Mouse (Mus musculus): ENCODE results near the gene Serinc3. TPM values are rescaled to one million over a fixed set of nuclear protein-coding genes. Genes with fewer than 3 reads are reported as not detected.
"Not testable (repeated sequence)": the region's sequence is repeated elsewhere in the genome, so short reads cannot be mapped to it uniquely, and the experiment has no call there.

Serinc3 gene
- polyA plus RNA-seq, 1 experiment from 2014 or later: 31.4 TPM

- Histone ChIP-seq H3K4me2 (ENCODE audit: low read length) (peak within 1 kb of the TSS; percentile 79), H3K27ac (ENCODE audit: low read length) (peak within 1 kb of the TSS; percentile 72), H3K9me3 (ENCODE audit: control insufficient read depth, low read length) (no peaks in the 10 kb centered on the region), H3K4me3 (replicated peaks; ENCODE audit: low read length) (peak within 1 kb of the TSS; percentile 91), H3K9ac (replicated peaks; ENCODE audit: low read depth, low read length) (peak within 1 kb of the TSS; percentile 89), H3K4me1 (replicated peaks; ENCODE audit: control insufficient read depth, insufficient read depth, low read length) (peaks cover 8% of the 10 kb centered on the region), H3K27me3 (replicated peaks; ENCODE audit: control insufficient read depth, insufficient read depth, low read length) (no peaks in the 10 kb centered on the region), H3K36me3 (ENCODE audit: control insufficient read depth, insufficient read depth) (no peaks in the 10 kb centered on the region)
- WGBS: under 1% methylated on average over 71 of the region's 71 CpGs
- ATAC-seq: peak; percentile 95
These were observed 13.3 kb upstream of the Serinc3 start, which contains the start of gene Pkig for GRCm38 (mm10) chr2:163657975-163658886. TSS of gene Pkig (plus strand) at chr2:163658386.

- Histone ChIP-seq H3K4me2 (ENCODE audit: low read length) (no peak overlapping the region; the same call in 1 of the 2 replicates), H3K36me3 (ENCODE audit: control insufficient read depth, insufficient read depth) (no peaks in the 10 kb centered on the region), H3K27me3 (replicated peaks; ENCODE audit: control insufficient read depth, insufficient read depth, low read length) (no peaks in the 10 kb centered on the region), H3K4me3 (replicated peaks; ENCODE audit: low read length) (no peak overlapping the region), H3K9me3 (ENCODE audit: control insufficient read depth, low read length) (no peaks in the 10 kb centered on the region), H3K9ac (replicated peaks; ENCODE audit: low read depth, low read length) (no peak overlapping the region), H3K4me1 (replicated peaks; ENCODE audit: control insufficient read depth, insufficient read depth, low read length) (peaks cover 8% of the 10 kb centered on the region), H3K27ac (ENCODE audit: low read length) (no peak overlapping the region)
- no peak for ATAC-seq
- WGBS: 71% methylated on average over 2 of the region's 2 CpGs
These were observed 12.6 kb upstream of the Serinc3 start for GRCm38 (mm10) chr2:163657486-163657885.

- not testable (repeated sequence) for H3K9ac ChIP-seq (replicated peaks; ENCODE audit: low read depth, low read length); H3K27me3 ChIP-seq (replicated peaks; ENCODE audit: control insufficient read depth, insufficient read depth, low read length); H3K36me3 ChIP-seq (ENCODE audit: control insufficient read depth, insufficient read depth); H3K9me3 ChIP-seq (ENCODE audit: control insufficient read depth, low read length); H3K4me1 ChIP-seq (replicated peaks; ENCODE audit: control insufficient read depth, insufficient read depth, low read length); H3K4me3 ChIP-seq (replicated peaks; ENCODE audit: low read length); H3K4me2 ChIP-seq (ENCODE audit: low read length); H3K27ac ChIP-seq (ENCODE audit: low read length); ATAC-seq
- WGBS: 97% methylated on average over 8 of the region's 12 CpGs
These were observed 10.8 kb upstream of the Serinc3 start for GRCm38 (mm10) chr2:163655699-163656098.

DNA sequence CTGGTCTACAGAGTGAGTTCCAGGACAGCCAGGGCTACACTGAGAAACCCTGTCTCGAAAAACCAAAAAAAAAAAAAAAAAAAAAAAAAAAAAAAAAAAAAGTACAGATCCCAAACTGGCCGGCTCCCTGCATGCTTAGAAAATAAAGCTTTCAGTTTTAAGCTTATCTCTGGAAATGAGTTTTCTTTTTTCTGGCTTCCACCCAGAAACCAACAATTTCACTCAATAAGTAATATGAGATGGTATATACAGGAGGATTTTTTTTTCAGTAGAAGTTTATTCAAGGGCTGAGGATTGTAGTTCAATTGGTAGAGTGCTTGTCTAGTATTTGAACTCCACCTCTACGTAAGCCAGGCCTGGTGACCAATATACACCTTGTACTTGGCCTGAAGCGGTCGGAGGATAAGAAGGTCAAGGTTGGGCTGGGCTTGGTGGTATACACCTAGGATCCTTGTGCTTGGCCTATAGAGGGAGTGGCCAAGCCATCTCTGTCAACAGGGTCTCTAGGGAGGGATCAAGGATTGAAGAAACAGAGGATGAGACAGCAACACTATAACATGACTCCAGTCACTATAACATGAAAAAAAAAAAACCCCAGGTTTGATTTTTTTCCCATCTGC lies 1.6 kb upstream of the Serinc3 start:
- H3K4me3 ChIP-seq (replicated peaks; ENCODE audit: low read length): no peak overlapping the region
- no peak overlapping the region for H3K9ac ChIP-seq (replicated peaks; ENCODE audit: low read depth, low read length)
- no peak overlapping the region for H3K27ac ChIP-seq (ENCODE audit: low read length)
- no peak for ATAC-seq
- H3K4me2 ChIP-seq (ENCODE audit: low read length): no peak overlapping the region
- peaks cover 5% of the 10 kb centered on the region for H3K9me3 ChIP-seq (ENCODE audit: control insufficient read depth, low read length)
- H3K4me1 ChIP-seq (replicated peaks; ENCODE audit: control insufficient read depth, insufficient read depth, low read length): peaks cover 20% of the 10 kb centered on the region
- WGBS: 89% methylated on average over 5 of the region's 5 CpGs
- no peaks in the 10 kb centered on the region; the same call in 1 of the 2 replicates for H3K27me3 ChIP-seq (replicated peaks; ENCODE audit: control insufficient read depth, insufficient read depth, low read length)
- no peaks in the 10 kb centered on the region for H3K36me3 ChIP-seq (ENCODE audit: control insufficient read depth, insufficient read depth)

GRCm38 (mm10) chr2:163645700-163646460 lies 949 bp upstream of the Serinc3 start:
- H3K9ac ChIP-seq (replicated peaks; ENCODE audit: low read depth, low read length): no peak overlapping the region
- no peaks in the 10 kb centered on the region for H3K36me3 ChIP-seq (ENCODE audit: control insufficient read depth, insufficient read depth)
- H3K4me1 ChIP-seq (replicated peaks; ENCODE audit: control insufficient read depth, insufficient read depth, low read length): peaks cover 20% of the 10 kb centered on the region
- H3K9me3 ChIP-seq (ENCODE audit: control insufficient read depth, low read length): peaks cover 5% of the 10 kb centered on the region
- H3K4me3 ChIP-seq (replicated peaks; ENCODE audit: low read length): no peak overlapping the region
- 0 out of 2 replicates have a peak, but pooled peaks have one; percentile 0 for ATAC-seq
- H3K4me2 ChIP-seq (ENCODE audit: low read length): no peak overlapping the region
- WGBS: 82% methylated on average over 11 of the region's 11 CpGs
- H3K27me3 ChIP-seq (replicated peaks; ENCODE audit: control insufficient read depth, insufficient read depth, low read length): no peaks in the 10 kb centered on the region; the same call in 1 of the 2 replicates
- H3K27ac ChIP-seq (ENCODE audit: low read length): no peak overlapping the region

GRCm38 (mm10) chr2:163644047-163644446 lies 884 bp downstream of the Serinc3 start:
- Histone ChIP-seq H3K9ac (replicated peaks; ENCODE audit: low read depth, low read length) (peak overlapping the region; percentile 98), H3K27ac (ENCODE audit: low read length) (no peak overlapping the region; the same call in none of the 2 replicates), H3K36me3 (ENCODE audit: control insufficient read depth, insufficient read depth) (no peaks in the 10 kb centered on the region), H3K4me2 (ENCODE audit: low read length) (peak overlapping the region; percentile 76), H3K27me3 (replicated peaks; ENCODE audit: control insufficient read depth, insufficient read depth, low read length) (no peaks in the 10 kb centered on the region; the same call in 1 of the 2 replicates), H3K4me1 (replicated peaks; ENCODE audit: control insufficient read depth, insufficient read depth, low read length) (peaks cover 22% of the 10 kb centered on the region), H3K9me3 (ENCODE audit: control insufficient read depth, low read length) (no peaks in the 10 kb centered on the region), H3K4me3 (replicated peaks; ENCODE audit: low read length) (peak overlapping the region; percentile 98)
- no peak for ATAC-seq
- 5% methylated on average over 4 of the region's 4 CpGs for WGBS

DNA sequence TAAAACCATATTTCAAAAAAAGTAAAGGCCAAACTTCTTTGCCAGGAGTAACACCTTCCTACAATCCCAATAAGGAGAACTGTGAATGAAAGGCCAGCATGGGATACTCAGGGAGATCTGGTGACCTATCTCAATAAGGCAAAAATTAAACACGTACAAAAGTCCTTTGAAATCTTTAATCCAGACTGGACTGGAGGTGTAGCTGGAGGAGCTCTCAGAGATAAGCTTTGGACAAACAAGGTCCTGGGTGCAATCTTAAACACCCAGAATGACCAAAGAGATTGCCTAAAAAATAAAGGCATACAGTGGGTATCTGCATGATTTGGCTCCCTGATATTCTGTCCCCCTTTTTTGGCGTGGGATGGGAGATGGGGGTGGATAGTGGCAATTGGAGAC lies 1.4 kb downstream of the Serinc3 start:
- no peaks in the 10 kb centered on the region for H3K9me3 ChIP-seq (ENCODE audit: control insufficient read depth, low read length)
- H3K4me1 ChIP-seq (replicated peaks; ENCODE audit: control insufficient read depth, insufficient read depth, low read length): peaks cover 23% of the 10 kb centered on the region
- peak overlapping the region; percentile 98 for H3K4me3 ChIP-seq (replicated peaks; ENCODE audit: low read length)
- H3K36me3 ChIP-seq (ENCODE audit: control insufficient read depth, insufficient read depth): no peaks in the 10 kb centered on the region
- ATAC-seq: no peak
- 74% methylated on average over 2 of the region's 2 CpGs for WGBS
- H3K27ac ChIP-seq (ENCODE audit: low read length): no peak overlapping the region
- H3K27me3 ChIP-seq (replicated peaks; ENCODE audit: control insufficient read depth, insufficient read depth, low read length): no peaks in the 10 kb centered on the region
- H3K4me2 ChIP-seq (ENCODE audit: low read length): peak overlapping the region; percentile 76
- peak overlapping the region; percentile 98 for H3K9ac ChIP-seq (replicated peaks; ENCODE audit: low read depth, low read length)

- no peak overlapping the region; the same call in 1 of the 2 replicates for H3K27ac ChIP-seq (ENCODE audit: low read length)
- 91% methylated on average over 30 of the region's 30 CpGs for WGBS
- peak overlapping the region; percentile 76 for H3K4me2 ChIP-seq (ENCODE audit: low read length)
- no peak overlapping the region for H3K4me3 ChIP-seq (replicated peaks; ENCODE audit: low read length)
- no peaks in the 10 kb centered on the region for H3K27me3 ChIP-seq (replicated peaks; ENCODE audit: control insufficient read depth, insufficient read depth, low read length)
- H3K36me3 ChIP-seq (ENCODE audit: control insufficient read depth, insufficient read depth): no peaks in the 10 kb centered on the region
- ATAC-seq: no peak
- H3K4me1 ChIP-seq (replicated peaks; ENCODE audit: control insufficient read depth, insufficient read depth, low read length): peaks cover 23% of the 10 kb centered on the region
- no peaks in the 10 kb centered on the region for H3K9me3 ChIP-seq (ENCODE audit: control insufficient read depth, low read length)
- no peak overlapping the region; the same call in 1 of the 2 replicates for H3K9ac ChIP-seq (replicated peaks; ENCODE audit: low read depth, low read length)
These were observed 2.0 kb downstream of the Serinc3 start for GRCm38 (mm10) chr2:163642685-163643575.

All from forebrain, embryonic 16.5 days (tissue).